Mouse (Mus musculus) heart, adult 18-20 months (tissue): ENCODE measurements around the gene Chd3. TPM values are rescaled to one million over a fixed set of nuclear protein-coding genes. Genes with fewer than 3 reads are reported as not detected.
A peak's percentile ranks its signal among the peaks of the same experiment; 100 is the strongest.

Experiments used
- DNase-seq, 2 experiments: peaks; one replicate each; pipeline ENCODE4 v3.0.0; 2021 to 2022; ENCODE audit warnings: mixed read lengths in 1 of 2
- total RNA-seq, 2 experiments: library from RNA; stranded (reverse); gene quantifications; 2 replicates each; pipeline ENCODE4 v1.2.3; 2021

The Chd3 gene
- total RNA-seq, 2 experiments from 2014 or later, result 16.2 to 26.3 TPM

GRCm38 (mm10) chr11:69406867-69407723 is 37.9 kb upstream of the Chd3 start:
- DNase-seq, result no peak

DNA sequence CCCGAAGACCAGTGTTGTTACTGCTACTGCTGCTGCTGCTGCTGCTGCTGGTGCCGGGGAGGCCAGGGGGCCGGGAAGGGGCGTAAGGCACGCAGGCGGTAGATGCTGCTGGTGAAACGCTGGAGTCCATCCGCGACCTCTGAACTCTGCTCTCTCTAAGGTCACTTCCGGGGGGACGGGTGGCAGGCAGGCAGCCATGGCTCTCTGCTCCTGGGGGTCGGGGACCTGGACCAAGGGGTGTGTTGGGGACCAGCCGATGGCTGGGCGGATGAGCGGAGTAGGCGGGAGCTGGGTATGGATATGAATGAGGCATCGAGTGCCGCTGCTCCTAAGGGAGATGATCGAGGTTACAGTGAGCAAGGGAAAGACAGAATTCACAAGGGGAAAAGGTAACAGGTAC is 37.1 kb upstream of the Chd3 start:
- no peak for DNase-seq

DNA sequence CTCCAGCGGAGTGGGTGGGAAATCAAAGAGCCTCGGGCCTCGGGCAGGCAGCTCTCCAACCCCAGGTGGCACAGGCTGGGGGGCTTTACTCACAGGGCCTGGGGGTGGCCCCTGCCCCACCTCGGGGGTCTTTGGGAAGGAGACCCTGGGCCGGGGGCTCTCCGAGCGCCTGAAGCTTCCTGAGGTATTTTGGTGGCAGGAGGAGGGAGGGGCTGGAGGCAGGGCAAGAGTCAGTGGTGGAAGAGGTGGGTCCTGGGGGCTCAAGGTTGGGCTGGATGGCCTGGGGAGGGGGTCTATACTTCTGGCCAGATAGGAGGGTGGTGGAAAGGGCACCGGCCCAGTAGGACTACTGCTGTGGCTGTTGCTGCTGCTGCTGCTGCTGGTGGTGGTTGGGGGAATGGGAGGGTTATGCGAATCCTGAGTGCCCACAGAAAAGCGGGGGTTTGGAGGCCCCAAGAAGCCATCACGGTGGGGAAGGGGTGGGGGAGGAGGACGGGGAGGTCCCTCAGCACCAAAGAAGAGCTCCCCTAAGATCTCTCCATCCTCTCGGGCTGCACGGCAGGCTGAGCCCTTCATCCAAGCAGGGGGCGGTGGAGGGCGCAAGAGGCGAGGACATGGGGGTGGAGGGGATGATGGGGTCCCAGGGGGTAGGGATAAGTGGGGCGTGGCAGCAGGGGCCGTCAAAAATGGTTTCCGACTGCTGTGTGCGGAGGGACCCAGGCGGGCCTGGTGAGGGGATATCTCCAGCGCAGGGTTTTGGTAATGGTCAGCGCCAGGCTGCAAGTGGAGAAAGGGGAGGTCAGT is 36.4 kb upstream of the Chd3 start:
- DNase-seq, result no peak

- no peak for DNase-seq
Measured at GRCm38 (mm10) chr11:69404595-69405396, 35.6 kb upstream of the Chd3 start.

DNA sequence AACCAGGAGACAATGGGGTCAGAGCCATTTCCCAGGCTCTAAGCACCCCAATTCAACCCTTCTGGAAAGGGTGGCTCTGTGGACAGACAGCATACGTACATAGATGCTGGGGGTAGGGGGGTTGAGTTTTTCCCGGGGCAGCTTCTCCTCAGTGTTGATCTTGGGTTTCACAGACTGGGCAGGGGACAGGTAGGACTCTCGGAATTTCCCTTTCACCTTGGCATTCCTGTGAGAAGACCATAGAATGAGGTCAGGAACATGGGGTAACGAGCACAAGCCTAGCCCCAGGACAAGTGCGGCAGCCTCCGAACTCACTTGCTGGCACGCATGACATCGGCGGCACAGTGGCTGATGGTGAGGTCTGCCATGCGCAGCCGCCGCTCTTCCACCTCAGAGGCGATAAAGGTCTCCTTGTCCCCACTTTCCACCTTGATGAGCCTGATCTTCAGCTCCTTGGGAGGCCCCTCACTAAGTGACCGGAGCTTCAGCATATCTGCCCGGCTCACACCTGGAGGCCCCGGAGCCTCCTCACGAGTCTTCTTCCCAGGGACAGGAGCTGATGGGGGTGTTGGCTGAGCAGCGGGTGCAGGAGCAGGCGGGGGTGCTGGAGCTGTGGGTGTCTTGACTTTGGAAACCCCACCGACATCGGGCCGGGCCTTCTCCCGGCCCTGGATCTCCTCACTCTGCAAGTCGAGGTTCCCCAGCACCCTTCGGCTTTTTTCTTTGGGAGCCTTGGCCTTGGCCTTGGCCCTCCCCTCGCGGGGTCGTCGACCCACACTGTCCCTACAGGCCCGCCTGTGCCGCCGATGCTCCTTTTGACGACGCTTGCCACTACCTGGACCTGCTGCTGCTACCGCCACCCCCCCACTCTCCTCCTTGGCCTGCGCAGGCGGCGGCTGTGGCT is 34.7 kb upstream of the Chd3 start:
- DNase-seq, result no peak

DNA sequence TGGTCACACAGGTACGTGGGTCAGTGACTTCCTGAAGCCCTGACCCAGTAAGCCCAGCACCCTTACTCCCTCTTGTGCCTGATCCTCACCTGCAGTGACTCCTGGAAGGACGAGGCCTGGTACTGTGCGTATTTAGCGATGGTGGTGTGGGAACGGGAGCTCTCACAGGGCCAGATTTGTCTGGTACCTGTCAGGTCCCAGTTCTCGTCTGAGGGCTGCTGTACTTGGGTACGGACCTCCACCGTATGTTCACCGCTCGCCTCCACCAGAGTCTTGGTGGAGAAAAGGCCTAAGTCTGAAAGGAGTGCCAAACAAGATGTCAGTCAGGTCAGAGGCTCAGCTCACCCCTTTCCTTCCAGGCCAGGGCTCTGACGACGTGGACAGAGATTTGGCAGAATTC is 32.8 kb upstream of the Chd3 start:
- DNase-seq, result no peak

GRCm38 (mm10) chr11:69401210-69401637 is 32.0 kb upstream of the Chd3 start:
- peak; percentile 90 to 93 for DNase-seq

DNA sequence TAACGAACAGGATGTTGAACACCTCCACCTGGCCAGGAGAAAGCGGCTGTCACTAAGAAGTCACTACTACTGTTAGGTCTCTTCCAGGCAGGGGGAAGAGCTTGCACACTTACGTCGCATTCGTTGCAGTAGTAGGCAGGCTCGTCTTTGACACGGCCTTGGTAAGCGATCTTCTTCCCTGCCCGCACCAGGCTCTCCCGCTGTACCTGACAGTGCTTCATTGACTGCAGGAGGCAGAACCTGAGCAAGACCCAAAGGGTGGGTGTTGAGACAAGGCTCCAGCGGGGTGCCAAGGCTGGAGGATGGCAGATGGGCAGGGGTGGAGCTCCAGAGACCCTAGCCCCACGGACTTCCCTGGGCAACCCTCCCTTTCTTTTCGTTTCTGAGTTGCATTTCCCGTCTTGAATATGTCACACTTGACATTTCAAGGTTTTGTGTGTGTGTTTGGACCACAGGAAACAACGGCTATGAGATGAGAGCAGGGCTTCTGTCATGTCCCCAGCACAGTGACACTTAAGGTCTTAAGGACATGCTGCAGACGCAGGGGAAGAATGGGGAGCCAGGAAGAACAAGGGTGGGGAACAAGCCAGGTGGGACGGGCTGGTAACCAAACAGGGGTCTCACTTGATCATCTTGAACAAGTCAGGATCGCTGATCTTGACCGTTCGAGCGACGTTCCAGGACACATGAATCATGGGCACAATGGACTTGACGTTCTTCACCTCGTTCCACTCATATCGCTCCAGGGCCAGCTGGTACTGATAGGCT is 31.1 kb upstream of the Chd3 start:
- peak in 1 of 2 experiments; percentile 33 for DNase-seq

DNA sequence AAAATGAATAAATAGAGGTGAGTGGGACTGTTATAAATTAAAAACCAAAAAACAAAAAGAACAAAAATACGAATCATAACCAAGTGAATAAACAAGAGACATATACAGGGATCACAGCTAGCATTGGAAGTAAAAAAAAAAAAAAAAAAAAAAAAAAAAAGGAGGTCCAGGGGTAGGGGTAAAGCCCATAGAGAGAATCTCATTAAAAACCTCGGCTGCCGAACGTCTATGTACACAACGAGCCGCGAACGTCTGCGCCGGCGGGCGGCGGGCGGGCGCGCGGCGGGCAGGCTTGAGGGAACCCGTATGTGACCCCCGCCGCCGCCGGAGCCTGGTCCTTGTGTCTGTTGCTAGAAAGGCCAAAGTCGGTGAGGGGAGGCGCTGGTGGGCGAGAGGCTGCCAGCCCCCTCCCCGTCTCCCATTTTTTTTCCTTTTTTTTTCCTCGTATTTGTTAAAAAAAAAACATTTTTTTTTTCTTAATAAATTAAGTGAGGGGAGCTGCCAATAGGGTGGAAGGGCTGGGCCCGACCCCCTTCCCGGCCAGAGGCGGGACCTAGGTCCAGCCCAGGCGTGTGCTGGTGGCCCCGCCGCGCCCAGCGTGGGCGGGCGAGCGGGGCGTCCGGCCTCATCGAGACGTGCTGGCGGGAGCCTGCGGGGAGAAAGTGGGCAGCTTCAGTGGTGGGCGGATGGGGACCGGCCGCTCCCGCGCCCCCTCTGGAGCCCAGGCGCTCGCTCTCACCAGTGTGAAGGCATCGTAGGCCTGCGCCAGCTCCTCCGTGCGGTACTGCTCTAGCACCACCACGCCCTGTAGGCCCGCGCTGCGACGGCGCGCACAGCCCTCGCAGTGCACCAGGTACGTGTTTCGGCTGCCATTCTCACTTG is 30.2 kb upstream of the Chd3 start:
- DNase-seq, result no peak

DNA sequence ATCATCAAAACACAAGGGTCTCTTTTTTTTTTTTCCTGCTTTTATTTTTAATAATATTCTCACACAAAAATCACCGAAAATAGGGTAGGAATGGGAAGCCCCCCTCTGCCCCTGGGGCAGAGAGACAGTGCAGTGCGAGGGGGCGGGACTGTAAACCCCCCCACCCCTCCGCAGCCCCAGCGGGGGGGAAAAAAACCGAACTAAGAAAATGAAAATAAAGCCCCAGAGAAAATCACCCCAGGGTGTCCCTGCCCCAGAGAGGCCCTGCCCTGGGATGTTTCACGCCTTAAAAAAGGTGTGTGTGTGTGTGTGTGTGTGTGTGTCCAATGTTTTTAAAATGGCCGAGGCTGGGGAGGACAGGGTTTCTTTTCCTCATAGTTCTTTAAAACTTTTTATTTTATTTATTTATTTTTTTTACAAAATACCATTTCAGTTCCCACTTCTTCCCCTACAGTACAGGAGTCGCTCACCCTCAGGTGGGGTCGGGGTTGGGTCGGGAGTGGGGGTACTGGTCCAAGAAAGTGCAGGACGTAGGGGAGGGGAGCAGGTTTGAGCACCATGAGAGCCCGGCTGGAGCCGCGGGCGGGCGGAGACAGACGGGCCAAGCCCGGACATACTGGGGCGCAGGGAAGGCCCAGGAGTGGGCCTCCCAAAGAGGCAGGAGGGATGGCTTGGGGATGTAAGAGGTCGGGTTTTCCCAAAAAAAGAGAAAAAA is 29.4 kb upstream of the Chd3 start:
- DNase-seq, result peak in 1 of 2 experiments; percentile 22

GRCm38 (mm10) chr11:69398059-69398458 is 28.9 kb upstream of the Chd3 start, which contains the start of gene Tmem88:
TSS of gene Tmem88 (minus strand) at chr11:69398234.
- peak; percentile 64 to 74 for DNase-seq

DNA sequence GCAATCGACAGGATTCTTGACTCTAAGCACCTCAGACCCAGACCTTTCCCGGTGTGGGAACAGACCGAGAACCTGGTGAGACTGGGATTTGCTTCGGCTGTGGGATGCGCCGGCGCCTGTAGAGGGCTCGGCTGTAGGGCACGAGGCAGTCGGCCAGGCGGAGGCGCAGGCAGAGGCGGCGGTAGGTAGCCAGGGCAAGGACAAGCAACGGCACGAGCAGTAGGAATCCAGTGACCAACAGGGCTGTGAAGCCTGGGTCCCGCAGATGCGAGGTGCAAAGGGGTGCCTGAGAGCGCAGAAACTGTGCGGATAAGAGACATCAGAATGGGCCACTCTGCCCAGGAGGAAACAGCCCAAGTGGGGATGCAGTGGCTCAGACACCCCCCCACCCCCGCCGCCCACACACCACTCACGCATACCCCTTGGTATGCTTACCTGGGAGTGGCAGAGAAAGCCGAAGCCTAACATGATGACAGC is 28.4 kb upstream of the Chd3 start:
- DNase-seq, result peak in 1 of 2 experiments; percentile 33

DNA sequence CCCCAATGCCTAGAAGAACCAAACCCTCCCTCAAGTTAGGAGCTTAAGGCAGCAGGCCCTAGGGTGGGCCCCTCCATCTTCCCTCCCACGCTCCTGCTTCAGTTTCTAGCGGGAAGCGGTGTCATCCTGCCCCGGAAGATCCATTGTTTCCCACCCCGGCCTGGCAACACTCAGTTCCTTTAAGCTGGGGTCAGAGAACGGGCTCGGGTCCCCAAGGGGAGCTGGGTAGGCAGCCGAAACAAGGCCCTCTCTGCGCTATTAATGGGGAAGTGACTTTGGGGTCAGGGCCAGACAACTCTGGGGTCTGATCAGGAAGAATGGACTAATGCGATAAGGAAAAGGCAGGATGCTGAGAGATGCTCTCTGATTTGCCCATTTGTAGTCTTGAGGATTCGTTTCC is 27.6 kb upstream of the Chd3 start:
- peak; percentile 70 to 91 for DNase-seq

DNA sequence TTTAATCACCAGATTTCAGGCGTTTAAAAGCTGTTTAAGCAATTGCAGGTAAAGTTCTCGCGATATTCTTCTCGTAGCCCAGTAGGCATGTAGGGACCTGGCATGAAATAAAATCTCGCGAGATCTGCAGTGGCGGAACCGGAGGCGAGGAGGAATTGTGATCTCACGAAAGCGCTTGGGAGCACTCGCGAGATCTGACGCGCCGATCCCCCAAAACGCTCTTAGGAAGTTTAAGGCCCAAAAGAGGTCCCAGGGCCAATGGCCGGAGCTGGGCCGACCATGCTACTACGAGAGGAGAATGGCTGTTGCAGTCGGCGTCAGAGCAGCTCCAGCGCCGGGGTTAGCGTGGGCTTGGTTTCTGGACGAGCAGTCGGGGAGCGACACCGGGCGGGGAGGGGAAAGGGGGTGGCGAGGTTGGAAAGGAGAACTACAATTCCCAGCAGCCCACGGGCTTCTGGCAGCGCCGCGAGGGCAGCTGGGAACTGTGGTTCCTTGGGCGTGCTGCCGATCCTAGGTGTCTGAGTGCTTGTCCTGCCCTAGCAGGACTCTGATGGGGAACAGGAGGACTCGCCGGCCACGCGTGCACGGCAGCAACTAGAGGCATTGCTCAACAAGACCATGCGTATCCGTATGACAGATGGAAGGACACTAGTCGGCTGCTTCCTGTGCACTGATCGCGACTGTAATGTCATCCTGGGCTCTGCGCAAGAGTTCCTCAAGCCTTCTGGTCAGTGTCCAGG is 26.6 kb upstream of the Chd3 start:
- peak; percentile 98 to 99 for DNase-seq

DNA sequence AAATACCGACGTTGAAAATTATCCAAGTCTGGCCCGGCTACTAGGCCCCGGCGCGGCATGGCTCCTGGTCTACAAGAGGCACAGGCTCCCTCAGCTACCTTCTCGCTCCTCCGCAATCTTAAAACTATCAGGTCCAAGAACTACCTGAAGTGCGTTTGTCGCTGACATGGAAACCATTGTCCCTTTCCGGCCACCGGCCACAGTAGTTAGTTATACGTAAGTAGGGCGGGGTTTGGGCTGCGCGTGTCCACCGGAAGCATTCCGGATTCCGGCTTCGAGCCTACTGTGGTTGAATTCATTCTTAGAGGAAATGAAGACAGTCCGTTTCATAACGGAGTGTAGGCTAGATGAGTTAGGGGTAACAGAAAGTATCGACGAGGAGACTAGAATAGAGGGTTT is 26.0 kb upstream of the Chd3 start, which contains the start of the genes Naa38 and Cyb5d1:
Gene Naa38 (plus strand): TSS at position 253 of the 399 bp plus-strand sequence.
Gene Cyb5d1 (minus strand): TSS at position 397 of the 399 bp plus-strand sequence.
- peak; percentile 94 to 95 for DNase-seq

- DNase-seq, result peak in 1 of 2 experiments; percentile 45
Measured at GRCm38 (mm10) chr11:69394591-69395167, 25.5 kb upstream of the Chd3 start.

GRCm38 (mm10) chr11:69390400-69391034 is 21.3 kb upstream of the Chd3 start:
- peak; percentile 68 to 87 for DNase-seq
